Mouse (Mus musculus) kidney, adult 8-10 months (tissue): ENCODE results near the gene Car8.

Experiments
- DNase-seq, 2 experiments: peaks; one replicate each; pipeline ENCODE4 v3.0.0; 2022

Gene Car8

DNA sequence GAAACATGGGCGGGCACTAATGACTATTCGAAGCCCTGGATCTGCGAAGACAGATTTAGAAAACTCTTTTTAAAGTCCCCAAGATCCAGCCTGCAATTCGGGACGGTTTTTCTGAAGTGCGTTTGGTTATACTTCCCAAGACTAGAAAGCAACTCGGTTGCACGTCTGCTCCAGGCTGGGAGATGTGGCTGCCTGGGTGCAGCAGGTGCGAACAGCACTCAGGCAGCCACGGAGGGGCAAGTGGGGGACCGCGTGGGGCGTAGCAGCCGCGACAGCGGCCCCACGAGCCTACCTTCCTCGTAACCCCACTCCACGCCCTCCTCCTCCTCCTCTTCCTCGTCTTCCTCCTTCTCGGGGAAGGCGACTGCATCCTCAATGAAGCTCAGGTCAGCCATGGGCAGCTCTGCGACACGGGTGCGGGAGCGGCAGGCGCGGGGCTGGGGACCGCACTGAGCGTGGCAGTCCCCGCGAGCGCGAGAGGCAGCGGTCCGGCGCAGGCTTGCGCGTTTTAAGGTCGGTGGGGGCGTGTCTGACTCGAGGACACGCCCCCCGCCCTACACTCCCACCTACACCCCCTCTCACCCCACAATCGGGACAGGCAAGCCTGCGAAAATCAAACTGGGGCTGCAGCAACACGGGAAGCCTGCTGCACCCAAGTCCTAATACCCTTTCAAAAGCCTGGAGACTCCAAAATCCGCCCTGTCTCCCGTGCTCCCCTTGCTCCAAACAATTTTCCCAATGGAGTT lies at the start of gene Car8:
Gene Car8, minus strand, starts transcription at position 482 of the 746 bp plus-strand sequence.
- DNase-seq, result peak; percentile 6 to 9

DNA sequence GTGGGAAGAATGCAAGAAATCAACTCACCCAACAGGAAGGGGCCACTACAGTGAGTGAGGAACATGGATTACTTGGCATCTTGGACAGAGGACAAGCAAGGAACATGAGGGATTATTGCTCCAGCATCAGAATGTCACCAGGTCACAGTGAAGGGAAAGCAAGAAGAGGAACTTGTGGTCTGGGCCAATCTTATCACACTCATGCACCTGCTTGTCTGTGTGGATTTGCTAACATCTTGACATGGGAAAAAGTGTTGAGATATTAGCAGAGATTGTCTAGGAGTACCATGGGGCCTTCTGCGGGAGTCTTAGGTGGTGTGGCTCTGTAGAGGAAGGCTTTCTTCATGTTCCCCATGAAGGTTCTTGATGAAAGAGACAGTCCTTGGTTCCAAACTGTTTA lies 46.1 kb upstream of the Car8 start:
- DNase-seq, result no peak

DNA sequence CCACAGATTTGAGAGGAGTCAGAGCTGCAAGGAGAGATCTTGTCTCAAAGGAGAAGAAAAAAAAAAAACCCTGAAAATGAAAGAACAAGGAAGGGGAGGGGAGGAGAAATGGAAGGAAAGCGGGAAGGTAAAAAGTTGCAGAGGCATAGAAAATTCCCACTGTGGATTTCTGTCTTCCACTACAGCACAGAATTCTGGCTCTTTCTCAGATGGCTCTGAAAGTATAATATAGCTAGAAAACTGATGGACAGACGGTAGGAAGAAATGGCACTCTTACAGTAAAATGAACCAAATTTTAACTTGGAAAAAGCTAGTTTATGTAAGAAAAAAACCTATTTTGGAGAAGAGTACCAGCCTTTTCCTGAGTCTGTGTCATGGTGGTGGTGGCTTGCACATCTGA lies 39.3 kb upstream of the Car8 start:
- DNase-seq, result no peak

DNA sequence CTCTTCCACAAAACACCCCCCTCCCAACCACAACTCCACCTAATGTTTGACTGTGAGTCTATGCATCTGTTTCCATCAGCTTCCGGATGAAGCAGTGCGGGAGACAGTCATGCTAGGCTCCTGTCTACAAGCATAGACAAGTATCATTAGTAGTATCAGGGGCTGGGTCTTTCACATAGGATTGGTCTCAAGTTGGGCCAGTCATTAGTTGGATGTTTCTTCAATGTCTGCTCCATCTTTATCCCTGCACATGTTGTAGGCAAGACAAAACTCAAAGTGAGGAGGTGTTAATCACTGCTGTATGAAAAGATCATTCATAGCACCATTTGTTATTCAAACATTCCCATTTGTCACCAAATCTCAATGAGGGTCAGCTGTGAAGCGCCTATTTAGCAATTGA lies 11.0 kb upstream of the Car8 start:
- no peak for DNase-seq

DNA sequence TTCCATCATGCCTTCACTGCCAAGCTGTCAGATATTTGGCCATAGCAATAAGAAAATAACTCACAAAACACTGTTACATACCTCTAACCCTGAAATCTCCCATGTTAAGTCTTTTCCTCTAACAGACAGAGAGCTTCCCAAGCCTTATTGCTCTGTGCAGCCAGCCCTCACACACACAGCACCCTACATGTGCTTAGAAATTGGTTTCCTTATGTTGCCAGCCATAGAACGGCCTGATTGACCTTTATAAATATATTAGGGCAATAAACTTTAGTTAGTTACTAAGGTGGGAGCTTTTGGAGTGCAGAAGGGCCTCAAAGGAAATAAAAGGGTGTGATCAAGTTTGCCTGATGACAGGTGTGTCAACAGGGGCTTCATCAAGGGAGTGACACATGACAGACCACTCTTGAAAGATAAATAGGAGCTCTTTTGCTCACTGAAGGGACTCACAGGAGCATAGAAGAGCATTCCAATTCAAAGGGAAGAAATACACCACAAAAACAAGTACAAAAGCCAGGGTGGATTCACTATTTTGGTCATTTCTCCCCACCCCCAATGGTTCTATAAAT lies 6.7 kb upstream of the Car8 start:
- no peak for DNase-seq

DNA sequence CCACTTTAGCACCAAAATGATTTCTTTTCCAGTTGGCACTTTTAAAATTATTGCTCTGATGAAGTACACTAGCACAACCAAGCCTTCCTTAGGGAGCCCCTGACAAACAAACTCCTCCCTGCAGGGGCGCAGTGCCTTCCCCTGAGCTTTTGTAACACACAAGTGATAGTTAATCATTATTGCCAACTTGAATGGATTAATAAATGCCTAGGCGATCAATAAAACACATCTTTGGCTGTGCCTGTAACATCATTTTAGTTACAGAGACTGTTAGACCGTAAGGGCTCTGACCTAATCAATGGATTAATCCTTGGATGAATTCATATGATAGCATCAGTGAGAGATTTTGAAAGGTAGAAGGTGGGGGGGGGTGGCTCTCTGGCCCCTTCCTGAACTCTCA lies 6.2 kb upstream of the Car8 start:
- DNase-seq, result no peak

DNA sequence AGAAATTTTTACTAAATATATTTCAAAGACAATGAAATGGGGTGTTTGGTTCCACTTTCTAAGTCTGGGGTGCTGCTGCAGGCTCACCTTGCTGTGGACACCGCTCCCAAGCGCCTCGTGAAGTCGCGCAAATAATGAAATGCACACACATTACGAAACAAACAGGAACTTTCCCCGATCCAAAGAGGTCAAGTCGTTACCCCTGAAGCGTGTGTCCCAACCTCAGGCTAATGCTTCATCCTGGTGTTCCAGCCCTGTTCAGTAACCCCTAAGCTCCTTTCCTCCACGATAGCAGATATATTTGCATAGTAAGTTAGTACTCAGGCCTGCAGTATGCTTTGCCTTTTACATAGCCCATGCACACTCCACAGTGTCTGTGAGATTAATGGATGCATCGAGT lies 858 bp upstream of the Car8 start:
- peak in 1 of 2 experiments; percentile 1 for DNase-seq

DNA sequence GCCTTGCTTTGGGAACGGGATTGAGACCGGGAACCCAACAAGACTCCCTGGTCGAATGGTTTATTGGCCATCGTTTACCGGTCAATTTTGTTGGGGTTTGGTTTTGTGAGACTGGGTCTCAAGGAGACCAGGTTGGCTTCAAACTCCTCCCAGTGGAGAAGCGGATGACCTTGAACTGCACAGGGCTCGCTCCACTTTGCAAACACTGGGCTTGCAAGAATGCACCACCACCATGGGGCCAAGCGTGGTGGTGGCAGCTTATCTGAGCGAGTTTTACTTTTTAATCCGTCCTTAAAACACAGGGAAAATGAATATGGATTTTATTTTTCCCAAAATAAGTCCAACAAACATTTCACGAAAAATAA lies 447 bp upstream of the Car8 start:
- DNase-seq, result no peak

DNA sequence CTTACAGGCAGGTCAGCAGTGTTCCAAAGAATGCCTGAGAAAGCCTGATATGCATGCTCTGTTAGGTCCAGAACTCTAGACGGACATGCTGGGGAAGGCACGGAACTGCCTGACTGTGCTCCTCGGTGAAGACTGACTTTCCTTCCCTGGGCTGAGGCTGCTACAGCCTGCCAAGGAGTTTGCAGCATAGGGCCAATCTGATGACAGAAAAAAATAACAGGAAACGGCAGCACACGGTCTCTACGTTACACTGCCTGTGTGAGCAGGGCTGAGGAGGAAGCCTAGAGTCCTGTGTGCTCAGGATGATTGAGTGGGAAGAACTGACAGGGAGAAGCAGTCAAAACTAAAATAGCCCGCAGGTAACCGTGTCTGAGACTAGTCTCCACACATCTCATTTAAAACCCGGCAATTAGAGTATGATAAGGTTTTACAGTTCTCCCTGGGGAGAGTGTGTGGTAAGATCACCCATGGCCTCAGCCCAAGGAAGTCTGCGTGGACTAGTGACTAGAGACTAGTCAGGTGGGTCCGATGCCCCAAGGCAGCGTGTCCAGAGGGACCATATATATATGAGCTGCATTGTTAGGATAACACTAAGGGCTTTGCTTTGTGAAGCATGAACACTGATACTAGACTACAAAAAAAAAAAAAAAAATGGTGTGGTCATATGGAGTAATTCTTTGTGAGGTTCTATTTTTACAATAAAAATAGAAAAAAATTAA lies 6.3 kb downstream of the Car8 start:
- peak; percentile 7 to 11 for DNase-seq

DNA sequence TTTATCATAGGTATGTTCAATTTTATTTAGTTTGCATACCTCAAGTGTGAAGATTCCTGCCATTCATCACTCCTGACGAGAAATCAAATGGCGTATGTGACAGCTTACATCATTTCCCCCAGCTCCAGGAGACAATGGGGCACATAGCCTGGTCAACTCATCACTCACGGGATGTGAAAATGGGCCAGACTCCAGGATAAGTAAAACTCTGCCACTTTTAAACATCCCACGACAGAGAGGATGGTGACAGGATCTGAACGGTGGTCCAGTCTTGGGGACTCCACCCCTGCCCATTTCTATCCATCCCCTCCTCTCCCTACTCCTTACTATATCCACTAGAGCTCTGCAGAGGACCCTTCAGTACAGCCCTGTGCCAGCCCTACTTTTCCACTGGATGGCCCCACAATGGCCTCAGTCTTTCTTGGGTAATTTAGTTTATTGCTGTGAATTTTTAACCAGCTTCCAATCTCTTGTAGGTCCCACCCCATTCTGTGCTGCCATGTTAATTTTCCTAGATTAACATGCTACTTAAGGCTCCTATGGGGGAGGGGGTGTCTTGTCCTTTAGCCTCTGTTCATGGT lies 7.5 kb downstream of the Car8 start:
- DNase-seq, result no peak

DNA sequence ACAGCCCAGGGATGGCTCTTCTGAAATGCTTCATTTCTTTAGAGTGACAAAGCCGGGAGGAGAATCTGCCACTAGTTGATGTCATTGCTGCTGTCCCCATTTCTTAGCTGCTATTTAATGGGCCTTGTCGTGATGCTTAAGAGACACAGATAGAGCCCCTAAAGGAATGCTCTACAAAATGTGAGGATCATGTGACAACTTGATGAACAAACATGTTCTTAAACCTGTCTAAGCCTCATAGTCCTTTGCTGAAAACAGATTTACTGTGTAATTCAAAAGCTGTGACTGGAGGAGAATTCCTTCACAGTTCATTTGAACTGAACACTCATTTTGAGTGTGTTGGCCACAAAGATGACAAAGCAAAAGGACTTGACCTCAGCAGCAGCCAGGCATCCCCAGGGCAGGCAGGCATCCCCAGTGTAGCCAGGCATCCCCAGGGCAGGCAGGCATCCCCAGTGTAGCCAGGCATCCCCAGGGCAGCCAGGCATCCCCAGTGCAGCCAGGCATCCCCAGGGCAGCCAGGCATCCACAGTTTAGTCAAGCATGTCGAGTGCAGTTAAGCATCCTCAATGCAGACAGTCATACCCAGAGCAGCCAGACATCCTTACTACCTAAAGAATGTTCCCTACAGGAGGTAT lies 9.1 kb downstream of the Car8 start:
- no peak for DNase-seq

DNA sequence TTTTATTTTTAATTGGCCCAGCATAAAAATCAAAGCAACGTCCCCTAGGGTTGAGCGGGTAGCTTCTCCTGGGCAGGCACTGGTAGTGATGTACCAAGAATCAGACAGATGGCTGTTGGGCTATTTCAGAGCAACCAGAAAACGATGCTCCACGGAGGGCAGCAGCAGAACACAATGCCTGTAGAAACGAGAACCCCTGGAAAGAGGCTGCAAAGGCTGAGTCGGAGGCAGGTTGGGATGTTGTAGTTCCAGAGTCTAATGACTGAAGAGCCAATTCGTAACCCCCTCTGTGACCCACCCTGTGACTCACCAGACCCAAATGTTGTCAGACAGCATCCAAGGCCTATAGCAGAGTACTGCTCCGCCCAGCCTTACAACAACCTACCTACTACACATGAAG lies 19.9 kb downstream of the Car8 start:
- no peak for DNase-seq

DNA sequence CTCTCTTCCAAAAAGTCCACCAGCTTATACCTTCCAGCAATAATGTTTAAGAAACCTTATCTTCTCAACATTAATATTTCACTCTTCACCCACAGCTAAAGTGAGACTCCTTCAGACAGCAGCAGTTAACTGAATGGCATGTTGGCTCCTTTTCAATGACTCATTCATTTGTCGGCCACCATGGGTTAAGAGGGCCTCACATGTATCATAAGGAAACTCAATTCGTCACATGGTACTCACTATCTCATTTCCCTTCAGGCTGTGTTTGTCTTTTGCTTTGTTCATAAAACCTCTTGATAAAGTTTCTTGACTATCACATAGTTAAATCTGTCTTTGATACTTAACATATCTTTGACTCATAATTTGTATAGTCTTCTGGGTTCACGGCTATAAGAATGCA lies 20.8 kb downstream of the Car8 start:
- DNase-seq, result no peak

DNA sequence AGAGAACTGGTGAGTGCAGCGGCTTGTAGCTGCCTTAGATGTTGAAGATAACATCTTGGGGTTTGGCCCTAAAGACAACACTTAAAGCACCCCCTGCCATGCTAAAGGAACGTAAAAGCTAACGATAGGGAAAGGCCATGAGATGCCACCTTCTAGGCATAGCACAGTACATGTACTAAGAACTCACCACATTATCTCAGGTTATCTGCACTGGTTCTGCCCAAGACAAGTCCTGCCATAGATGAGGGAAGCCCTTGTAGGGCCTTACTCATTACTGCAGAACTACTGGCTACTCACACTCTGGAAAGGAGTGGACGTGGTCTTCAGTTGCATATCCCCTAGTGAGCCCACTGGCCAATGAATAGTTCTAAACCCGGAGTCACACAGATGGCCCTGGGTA lies 21.6 kb downstream of the Car8 start:
- DNase-seq, result no peak

DNA sequence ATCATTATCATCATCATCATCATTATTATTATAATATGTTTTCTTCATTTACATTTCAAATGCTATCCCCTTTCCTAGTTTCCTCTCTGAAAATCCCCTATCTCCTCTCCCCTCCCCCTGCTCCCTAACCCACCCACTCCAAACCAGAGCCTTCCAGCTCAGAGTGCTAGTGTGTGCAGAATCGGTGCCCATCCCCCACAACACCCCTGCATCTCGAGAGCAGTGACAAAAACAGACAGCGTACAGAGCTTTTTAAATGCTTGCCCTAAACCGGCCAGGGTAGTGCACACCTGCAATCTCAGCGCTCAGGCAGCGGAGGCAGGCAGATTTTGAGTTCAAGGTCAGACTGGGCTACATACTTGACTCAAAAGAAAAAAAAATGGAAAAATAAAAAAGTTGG lies 22.3 kb downstream of the Car8 start:
- DNase-seq, result no peak

DNA sequence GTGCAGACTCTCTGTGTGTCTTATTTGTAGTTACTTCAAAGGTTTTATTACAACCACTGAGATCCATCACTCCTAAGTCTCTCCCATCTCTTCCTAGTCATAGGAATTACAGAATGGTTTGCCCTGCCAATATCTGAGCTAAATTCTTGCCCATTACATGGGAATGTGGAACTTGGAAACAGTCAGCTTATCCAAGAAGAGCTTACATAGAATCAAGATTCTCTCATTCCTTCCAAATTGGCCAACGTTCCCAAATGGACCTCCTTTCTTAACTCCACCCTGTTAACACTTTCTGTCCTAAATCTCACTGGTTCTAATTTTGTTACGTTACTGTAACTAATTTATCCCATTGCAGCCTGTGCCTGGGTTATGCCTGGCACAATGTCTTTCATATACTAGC lies 25.2 kb downstream of the Car8 start:
- DNase-seq, result no peak

DNA sequence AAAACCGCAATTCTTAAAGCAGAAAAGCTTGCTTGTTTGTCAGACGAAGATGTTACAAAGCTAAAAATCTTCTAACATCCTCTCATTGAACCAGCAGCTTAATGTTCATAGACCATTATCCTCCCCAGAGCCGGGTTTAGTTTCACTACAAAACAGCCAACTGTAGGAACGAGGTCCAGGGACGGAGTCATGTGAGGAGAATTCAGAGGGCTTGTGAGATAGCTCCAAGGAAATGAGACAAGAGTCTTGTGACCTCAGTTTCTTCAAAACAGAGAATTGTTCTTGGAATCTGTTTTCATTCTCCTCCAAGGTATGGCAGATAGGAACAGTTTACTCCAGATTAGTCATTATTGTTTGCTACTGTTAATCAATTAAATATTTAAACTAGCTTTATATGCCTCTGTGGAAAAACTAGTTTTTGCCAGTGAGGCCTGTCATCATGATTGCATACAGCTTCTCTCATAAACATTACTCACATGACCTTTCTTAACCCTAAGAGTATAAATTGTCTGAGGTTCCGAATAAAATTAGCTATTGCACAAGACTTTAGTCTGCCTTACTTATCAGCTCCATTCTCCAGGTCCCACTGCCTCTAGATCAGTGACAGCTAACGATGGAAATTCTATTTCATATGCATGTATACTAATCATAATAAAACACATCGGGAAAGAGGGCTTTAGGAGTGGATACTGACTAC lies 25.8 kb downstream of the Car8 start:
- DNase-seq, result no peak

DNA sequence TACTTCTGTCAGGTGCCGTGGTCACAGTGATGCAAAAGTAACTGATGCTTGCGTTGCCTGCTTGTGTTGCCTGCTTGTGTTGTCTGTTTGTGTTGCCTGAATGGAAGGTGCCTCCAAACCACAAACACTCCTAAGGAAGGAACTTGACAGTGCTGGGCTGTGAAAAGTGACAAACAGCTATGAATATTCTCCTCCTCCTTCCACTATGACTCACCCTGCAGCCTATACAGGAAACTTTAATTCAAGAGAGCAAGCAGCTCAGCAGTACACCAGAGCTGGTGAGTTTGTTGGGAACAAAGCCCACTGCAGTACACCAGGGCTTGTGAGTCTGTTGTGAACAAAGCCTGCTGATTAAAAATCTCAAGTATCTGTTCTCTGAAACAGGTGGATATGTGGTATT lies 28.4 kb downstream of the Car8 start:
- no peak for DNase-seq

DNA sequence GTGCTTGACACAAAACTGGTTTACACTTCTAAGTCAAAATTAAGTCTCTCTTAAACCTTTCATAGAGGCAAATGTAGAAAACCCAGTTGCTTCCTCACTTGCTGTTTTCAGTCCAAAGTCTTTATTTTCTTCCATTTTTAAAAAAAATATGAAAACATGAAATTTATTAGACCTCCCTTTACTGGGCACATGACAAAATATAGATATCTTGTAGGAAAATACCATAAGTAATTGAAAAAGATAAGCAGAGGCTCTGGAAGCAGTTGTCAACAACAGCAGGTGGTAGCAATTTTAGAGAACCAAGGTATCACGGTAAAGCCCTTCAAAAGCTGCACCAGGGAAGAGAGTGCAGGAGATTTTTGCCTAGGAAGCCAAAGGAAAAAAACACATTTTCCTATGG lies 30.9 kb downstream of the Car8 start:
- DNase-seq, result no peak

DNA sequence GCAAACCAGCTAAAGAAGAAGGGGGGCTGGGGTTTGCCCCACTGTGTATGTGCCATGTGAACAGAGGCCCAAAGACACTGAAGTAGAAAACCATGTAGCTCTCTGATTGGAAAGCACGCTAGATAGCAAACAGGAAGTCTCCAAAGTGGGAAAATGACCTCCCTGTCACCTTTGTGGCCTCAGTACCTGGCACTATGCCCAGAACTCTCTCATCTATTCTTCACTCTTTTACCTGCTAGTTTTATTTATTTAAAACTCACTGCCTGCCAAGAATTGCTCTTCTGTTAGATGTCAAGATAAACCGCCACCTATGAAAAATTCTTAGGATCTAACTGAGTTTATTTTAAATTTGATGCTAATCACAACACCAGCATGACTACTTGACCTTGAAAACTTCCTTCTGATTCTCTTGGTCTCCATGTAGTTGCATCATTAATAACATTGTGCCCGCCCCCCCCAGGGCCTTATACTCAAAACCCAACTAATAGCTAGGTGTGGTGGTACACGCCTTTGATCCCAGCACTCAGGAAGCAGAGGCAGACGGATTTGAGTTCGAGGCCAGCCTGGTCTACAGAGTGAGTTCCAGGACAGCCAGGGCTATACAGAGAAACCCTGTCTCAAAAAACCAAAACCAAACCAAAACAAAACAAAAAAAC lies 31.8 kb downstream of the Car8 start:
- peak; percentile 35 to 36 for DNase-seq

DNA sequence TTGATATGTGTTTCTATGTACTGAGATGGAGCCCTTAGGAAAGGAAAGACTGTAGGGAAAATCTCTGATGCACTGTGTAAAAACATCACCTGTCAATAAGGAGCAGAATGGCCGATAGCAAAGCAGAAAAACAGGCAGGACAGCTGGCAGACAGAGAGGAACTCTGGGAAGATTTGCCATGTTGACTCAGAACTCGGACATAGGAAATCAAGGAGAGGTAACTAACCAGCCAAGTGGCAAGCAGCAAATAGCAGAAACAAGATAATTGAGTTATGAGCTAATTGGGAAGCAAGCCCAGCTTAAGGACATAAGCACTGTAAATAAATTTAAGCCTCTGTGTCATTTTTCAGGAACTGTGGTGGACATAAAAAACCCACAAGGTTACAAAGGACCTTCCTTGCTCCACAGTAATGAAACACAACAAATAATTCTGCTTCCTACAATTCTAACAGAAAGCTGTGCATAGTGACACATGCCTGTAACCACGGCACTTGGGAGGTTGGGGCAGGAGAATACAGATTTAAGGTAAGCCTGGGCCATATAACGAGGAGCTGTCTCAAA lies 33.7 kb downstream of the Car8 start:
- DNase-seq, result no peak

DNA sequence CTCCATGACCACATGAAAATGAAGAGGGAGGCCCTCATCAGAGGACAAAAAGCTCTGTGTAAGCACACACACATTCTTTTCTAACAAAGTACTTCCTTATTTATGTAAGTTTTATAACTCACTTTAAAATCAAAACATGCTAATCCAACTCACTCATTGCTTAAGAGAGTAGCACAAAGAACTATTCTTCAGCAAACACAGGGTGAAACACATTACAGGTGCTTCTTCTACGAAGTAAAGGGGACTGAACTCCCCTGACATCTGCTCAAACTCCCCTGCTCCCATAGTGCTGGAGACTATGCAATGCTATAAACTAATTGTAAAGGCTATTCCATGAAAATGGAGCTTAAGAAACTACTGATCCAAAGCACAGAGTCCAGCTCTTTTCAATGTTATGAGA lies 35.5 kb downstream of the Car8 start:
- no peak for DNase-seq
